Mouse (Mus musculus): ENCODE results near the gene Tex12. TPM values are rescaled to one million over a fixed set of nuclear protein-coding genes. Genes with fewer than 3 reads are reported as not detected.

The Tex12 gene
- total and polyA plus RNA-seq, 3 experiments: not detected

DNA sequence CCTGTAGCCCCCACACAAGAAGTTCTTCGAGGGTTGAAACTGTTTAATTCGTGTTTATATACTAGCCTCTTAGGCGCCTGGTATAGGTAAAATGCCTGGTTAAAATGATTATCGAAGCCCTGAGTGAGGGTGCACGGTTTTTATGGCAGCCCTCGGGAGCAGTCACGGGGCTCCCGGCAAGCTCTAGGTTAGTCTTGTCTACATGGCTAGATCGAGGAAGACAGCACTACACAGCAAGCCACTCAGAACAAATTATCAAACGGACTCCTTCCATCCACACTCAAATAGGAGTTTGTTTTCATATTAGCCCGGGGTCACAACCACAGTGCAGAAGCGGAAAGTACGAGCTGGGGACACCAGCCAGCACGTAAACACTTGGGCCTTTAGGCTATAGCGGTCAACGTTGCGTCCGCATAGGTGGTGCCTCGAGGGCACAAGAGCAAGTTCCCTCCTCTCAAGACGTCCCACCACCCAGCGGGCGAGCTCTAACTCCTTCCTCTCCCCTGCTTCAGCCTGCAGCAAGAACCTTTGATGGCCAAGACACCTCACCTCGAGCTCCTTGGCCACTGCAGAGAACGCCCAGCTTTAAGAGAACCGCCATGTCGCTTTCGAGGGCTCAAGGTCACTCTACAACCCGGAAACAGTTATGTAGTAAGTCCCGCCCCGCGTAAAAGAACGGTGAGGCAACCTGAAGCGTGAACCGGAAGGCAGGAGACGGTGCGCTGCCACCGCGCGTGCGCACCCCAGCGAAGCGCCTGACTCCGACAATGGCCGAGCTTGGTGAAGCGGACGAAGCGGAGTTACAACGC, 42.3 kb upstream of the Tex12 start, which contains the start of the genes Sdhd and Timm8b (continued):
- TF ChIP-seq POLR2AphosphoS5 (IDR thresholded peaks at IDR 0.05; ENCODE audit: borderline replicate concordance, low read depth, low read length): 0 out of 2 replicates have a peak, but pooled peaks have one; percentile 62
- no peak for TF ChIP-seq GATA1 (IDR thresholded peaks at IDR 0.05; ENCODE audit: low read depth, low read length)
- no peak for TF ChIP-seq JUND (IDR thresholded peaks at IDR 0.05; ENCODE audit: low read depth, low read length)
- peak; percentile 24; the same call in 1 of the 2 replicates for TF ChIP-seq MAX (IDR thresholded peaks at IDR 0.05; ENCODE audit: low read length)
- no peak for TF ChIP-seq GABPA (IDR thresholded peaks at IDR 0.05; ENCODE audit: low read depth, low read length)
- no peak for TF ChIP-seq UBTF (IDR thresholded peaks at IDR 0.05; ENCODE audit: borderline replicate concordance, insufficient read depth, low read depth, low read length)
- no peak for TF ChIP-seq USF2 (IDR thresholded peaks at IDR 0.05; ENCODE audit: borderline replicate concordance in 1 of 2, insufficient read depth in 1 of 2, low read depth in 1 of 2, low read length in 2 of 2)
- TF ChIP-seq MYB (IDR thresholded peaks at IDR 0.05; ENCODE audit: low read depth, low read length): no peak
- TF ChIP-seq HCFC1 (IDR thresholded peaks at IDR 0.05; ENCODE audit: low read depth, low read length): peak; percentile 91
- no peak for TF ChIP-seq ETS1 (IDR thresholded peaks at IDR 0.05; ENCODE audit: low read depth, low read length)
- TF ChIP-seq ZMIZ1 (IDR thresholded peaks at IDR 0.05; ENCODE audit: low read depth, low read length): peak; percentile 57; the same call in 1 of the 2 replicates
- TF ChIP-seq TCF12 (IDR thresholded peaks at IDR 0.05; ENCODE audit: low read depth, low read length): peak; percentile 13; the same call in 1 of the 2 replicates
- peak; percentile 87 for TF ChIP-seq TBP (IDR thresholded peaks at IDR 0.05; ENCODE audit: low read depth, low read length)
- TF ChIP-seq TAL1 (IDR thresholded peaks at IDR 0.05; ENCODE audit: low read length): no peak
- TF ChIP-seq NELFE (IDR thresholded peaks at IDR 0.05; ENCODE audit: low read depth, low read length): peak; percentile 95
- no peak for TF ChIP-seq RAD21 (IDR thresholded peaks at IDR 0.05; ENCODE audit: low read depth, low read length)

DNA sequence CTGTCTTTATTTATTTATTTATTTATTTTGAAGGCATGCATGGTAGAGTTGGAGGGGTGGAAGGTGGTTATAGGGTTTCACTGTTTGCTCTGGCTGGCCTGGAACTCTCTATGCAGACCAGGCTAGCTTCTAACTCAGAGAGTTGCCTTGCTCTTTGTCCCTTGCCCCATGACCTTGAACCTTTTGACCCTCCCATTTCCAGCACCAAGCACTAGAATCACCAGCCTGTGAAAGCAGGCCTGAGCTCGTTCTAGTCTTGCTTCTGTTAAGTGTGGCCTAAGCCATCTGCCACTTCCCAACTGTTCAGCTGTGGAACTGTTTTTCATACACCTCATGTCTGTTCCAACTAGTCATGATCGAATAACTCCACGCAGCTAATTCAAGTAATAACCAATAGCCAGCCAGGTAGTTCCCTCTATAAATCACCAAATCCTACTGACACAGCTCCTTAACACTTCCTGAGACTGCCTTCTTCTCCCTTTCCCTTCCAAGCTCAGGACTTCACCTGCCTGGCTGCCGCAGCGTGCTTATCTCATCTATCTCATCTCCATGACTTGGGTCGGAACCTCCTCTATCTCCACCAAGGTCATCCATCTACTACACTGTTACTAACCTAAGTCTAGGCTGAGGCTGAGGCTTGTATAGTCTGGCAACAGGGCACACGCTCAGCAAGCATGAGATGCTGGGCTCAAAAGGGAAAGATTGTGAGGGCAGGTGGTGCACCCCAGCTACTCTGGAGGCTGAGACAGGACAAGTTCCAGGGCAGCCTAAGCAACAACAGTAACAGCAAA, 41.1 kb upstream of the Tex12 start:
- peaks cover 25 to 28% of the 10 kb centered on the region in 2 experiments for H3K36me3 ChIP-seq (ENCODE audit: control insufficient read depth in 1 of 2, insufficient read depth in 2 of 2, low read length in 2 of 2)

More for the DNA sequence above, 41.1 kb upstream of the Tex12 start:
- no peaks in the 10 kb centered on the region for H3K9me3 ChIP-seq (replicated peaks; ENCODE audit: insufficient read depth, low read length)
- H3K27ac ChIP-seq (ENCODE audit: control insufficient read depth, low read depth, low read length): peak overlapping the region; percentile 77
- TF ChIP-seq SIN3A (IDR thresholded peaks at IDR 0.05; ENCODE audit: low read length) (peak; percentile 46), UBTF (IDR thresholded peaks at IDR 0.05; ENCODE audit: borderline replicate concordance, insufficient read depth, low read depth, low read length) (no peak), GATA1 (IDR thresholded peaks at IDR 0.05; ENCODE audit: low read depth, low read length) (peak; percentile 22; the same call in 1 of the 2 replicates)
- peak overlapping the region; percentile 88 for H3K9ac ChIP-seq (ENCODE audit: control insufficient read depth, low read depth, low read length, poor library complexity, severe bottlenecking)
- peaks cover 1 to 23% of the 10 kb centered on the region in 2 experiments; a peak in 2 of 4 replicates for H3K4me1 ChIP-seq (ENCODE audit: control insufficient read depth in 1 of 2, insufficient read depth in 2 of 2, low read length in 2 of 2)
- H3K4me3 ChIP-seq (ENCODE audit: control insufficient read depth in 1 of 2, insufficient read depth in 1 of 2, low read depth in 2 of 2, low read length in 2 of 2): peak overlapping the region; percentile 63 to 88
- peak; percentile 31 for DNase-seq (ENCODE audit: low read depth, low spot score)
- peaks cover 48% of the 10 kb centered on the region for H3K79me2 ChIP-seq (ENCODE audit: control insufficient read depth, insufficient read depth, low read length, poor library complexity)
- no peaks in the 10 kb centered on the region for H3K27me3 ChIP-seq (ENCODE audit: control insufficient read depth in 1 of 2, insufficient read depth in 2 of 2, low read length in 2 of 2)
